Mouse (Mus musculus): ENCODE results near the gene Pofut1. TPM values are rescaled to one million over a fixed set of nuclear protein-coding genes. Genes with fewer than 3 reads are reported as not detected.

Gene Pofut1
- total RNA-seq, 1 experiment from 2014 or later, result 64.1 TPM

DNA sequence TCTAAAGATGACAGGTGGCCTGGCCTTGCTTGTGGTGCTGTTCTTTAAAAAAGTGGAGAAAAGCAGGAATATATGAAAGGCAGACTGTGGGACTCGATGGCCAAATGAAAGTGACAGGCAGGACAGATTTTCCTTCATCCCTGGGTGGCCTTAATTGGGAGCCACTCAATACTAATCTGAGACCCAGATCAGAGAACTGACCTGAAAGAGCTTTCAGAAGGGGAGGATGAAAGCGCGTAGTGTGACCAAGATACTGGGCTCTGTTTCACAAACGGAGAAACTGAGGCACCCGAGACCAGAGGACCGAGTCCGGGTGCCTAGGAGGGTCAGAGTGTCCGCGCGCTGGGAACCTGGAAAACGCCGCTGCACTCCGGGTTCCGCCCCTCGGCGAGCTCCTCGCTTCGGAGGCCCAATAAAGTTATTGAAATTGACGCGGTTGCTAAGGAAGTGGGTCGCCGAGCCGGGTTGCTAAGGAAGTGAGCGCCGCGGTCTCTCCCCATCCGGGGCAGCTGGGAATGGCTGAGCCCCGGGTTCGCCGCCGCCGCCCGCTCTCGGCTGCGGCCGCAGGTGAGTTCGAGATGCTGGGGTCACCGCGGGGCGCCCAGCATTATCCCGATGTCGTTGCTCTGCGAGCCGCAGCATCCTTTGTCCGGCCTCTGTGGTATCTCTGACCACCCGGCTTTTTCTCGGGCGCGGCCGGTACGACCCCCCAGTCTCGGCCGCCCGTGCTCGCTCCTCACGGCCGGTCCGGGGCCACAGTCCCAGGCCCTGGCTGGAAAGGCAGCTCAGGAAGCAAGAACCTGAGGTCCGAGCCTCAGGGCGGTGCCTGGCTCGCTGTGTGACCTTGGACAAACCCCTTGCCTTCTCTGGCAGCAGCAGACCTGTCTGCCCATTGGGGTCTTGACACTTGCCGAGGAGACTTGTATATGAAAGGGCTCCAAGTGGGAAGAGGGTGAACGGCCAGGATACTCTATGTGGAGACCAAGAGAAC, 49.9 kb downstream of the Pofut1 start, which contains the start of gene Kif3b:
TSS of gene Kif3b (plus strand) at position 476 of the 991 bp plus-strand sequence.
- peak; percentile 86 for DNase-seq

DNA sequence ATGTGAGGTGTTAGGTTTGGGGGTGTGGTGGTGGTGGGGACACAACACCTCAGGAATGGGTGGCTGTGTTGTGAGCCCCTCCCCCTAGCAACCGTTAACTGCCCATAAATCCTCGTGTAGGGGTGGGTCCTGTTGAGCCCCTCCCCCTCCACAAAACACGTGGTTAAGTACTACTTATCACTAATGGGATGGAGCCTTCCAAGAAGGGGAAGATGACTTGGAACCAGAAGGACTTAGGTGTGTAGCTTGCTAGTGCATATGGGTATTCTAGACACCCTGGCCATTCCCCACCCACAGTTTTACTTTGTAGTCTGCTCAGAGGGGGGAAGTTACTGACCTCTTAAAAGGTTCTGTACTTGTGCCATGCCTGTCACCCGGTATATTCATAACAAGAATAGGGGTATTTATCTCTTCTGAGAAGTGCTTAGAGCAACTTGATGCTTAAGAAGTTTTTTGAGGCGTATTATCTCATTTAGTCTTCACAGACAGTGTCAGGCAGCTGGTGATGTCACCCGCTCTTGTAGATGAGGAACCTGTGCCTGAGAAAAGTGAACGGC, 51.0 kb downstream of the Pofut1 start:
- DNase-seq, result no peak

DNA sequence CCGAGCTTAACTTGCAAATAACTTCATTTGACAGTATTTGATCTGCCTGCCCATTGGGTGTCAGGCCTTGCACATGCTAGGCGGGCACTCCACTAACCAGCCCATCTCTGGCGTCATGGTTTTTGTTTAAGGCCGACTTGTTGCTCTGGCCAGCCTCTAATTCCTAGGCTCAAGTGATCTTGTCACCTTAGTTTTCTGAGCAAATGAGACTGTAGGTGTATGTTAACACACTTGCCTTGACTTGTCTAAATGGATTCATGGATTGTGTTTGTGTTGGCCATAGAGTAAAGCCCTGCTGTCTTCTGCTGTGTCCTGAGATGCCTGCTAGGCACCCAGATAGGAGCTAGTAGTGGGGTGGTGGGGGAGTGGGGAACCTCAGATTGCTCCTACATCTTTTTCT, 53.9 kb downstream of the Pofut1 start:
- DNase-seq, result no peak

DNA sequence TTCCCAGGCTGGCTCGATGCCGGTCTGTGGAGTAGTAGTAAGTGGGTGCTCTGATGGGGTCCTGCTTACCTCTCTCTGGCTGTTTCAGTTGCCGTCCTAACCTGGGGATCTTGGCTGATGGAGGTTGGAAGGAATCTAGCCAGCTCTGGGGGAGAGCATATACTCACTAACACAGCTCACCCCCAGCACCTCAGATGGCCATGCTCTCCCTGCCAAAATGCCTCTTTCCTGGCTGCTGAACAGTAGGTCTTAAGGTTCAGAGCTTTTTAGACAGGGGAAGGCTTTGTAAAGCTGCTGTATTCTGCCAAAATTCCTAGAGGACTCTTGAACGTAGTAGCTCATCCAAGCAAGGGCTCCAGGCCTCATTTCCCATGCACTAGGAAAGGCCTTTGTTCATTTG, 56.4 kb downstream of the Pofut1 start:
- DNase-seq, result no peak

DNA sequence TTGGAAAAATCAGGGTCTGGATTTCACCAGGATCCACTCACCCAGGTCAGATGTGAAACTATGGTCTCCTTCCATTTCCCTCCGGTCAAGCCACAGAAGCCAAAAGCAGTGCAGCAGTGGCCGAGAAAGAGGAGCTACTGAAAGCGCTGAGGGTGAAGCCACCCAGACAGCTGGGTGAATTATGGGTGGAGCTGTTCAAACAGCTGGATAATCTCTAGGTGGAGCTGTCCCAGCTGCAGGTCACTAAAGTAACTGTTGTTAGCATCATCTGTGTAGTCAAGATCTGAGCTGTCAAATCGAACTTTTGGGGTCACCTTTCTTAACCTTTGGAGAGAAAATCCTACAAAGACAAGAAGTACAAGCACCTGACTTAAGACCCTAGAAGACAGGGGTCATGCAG, 57.1 kb downstream of the Pofut1 start:
- DNase-seq, result no peak

DNA sequence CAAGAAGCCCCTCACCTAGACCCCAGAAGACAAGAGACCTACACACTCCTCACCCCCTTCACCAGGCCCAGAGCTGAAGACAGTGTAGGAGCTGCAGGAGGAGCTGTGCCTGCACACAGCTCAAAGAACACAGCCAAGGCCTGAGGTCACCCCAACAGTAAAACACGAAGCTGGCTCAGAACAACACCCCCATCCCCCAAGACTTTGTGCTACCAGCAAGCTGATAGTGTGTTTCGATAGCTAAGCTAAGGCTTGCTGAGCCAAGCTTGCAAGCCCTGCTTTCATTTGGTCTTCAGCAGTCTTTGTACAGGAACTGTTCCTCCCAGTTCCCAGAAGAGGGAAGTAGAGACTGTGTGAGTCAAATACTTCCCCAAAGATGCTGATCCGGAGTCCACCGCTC, 57.5 kb downstream of the Pofut1 start:
- DNase-seq, result no peak

DNA sequence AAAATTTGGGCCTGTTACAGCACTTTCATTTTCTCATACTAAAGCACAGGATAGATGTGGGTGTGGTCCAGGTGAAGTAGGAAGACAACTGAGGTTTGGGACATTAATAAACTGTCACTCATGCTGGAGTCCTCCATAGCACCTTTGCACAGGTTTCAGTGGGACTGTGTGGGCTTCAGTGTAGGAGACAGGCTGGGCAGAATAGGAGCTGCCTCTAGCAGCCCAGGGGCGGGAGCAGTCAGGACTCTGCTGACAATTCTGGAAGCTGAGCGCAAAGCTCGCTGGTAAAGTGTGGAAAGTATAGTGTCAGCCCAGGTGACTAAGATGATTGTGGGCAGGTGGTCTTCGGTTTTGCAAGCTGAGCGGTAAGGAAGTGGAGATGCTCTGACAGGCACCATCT, 59.8 kb downstream of the Pofut1 start:
- no peak for DNase-seq

DNA sequence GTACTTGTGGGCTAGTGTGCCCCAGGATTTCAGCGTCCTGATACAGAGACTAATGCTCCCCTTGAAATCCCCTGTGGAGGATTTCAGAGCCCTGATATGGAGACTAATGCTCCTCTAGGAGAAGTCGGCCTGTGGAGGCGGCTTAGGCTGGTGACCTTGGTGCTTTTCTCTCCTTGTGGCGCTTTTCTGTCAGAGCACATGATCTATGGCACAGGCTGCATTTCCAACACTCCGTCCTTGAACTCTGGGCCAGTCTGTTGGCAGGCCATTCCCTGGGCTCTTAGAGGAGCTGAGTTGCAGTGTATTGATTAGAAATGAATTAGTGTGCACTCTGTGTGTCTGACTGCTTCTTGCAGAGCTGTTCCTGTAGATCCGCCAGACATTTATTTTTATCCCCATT, 63.9 kb downstream of the Pofut1 start:
- peak; percentile 71 for DNase-seq

DNA sequence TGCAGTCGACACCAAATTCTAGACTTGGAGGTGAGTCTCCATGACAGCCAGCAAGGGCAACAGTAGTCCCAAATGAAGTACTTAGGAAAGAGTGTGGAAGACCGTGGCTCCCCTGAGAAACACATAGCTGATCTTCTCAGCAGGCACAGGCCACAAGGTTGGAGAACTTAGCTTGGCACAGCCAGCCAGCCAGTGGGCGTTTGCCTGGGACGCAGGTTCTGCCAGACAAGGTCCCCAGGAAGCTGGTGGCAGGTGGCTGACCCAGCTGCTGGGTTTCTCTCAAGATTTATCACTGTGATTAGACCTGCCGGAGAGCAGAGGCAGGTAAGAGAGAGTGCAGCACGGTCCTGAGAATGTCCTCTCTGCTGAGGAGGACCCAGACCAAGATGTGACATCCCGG, 67.3 kb downstream of the Pofut1 start:
- DNase-seq, result no peak

DNA sequence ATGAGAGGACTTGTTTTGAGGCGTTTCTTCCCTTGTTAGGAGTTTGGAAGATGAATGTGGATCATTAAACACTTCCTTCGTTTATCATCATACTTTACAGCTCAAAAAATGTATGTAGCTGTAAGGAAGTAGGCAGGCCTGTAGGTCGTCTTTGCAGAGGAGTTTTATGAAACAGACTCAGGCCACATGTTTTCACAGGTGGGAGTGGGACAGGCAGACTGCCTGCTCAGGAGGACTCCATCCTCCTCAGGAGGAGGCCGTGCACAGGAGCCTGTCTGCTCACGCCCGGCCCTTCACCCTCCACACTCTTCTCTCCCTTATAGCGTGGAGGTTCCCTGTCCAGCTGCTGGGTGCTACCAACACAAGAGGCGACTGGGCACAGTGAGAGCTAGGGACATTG, 67.8 kb downstream of the Pofut1 start:
- DNase-seq, result no peak

DNA sequence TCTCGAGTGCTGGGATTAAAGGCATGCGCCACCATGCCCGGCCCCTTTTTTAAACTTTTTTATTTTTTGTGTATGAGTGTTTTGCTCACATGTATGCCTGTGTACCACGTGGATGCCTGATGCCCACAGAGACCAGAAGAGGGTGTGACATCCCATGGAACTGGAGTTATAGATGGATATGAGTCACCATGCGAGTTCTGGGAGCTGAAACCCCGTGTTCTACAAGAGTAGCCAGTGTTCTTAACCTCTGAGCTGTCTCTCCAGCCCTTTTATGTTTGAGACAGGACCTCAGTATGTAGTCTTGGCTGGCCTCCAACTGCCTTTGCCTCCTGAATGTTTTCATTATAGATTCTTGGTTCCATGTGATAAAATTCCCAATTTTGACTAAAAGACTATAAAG, 68.9 kb downstream of the Pofut1 start:
- DNase-seq, result no peak

DNA sequence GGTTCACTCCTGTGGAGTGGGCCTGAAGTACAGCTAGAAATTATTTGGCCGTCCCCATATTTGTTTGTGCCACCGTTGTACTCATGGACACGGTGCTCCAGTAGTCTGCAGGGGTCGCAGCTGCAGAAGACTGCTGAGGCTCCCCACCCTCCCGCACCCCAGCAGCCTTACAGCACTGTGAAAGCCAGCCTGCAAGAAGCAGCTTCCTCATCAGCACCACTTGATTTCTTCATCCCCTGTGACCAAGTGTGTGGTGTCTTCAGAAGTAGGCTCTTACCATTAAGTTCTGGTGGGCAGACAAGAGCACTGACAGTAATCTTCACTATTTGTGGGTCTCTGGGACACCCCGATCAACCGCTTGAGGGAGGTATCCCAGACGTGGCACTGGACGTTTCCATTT, 71.6 kb downstream of the Pofut1 start:
- no peak for DNase-seq

DNA sequence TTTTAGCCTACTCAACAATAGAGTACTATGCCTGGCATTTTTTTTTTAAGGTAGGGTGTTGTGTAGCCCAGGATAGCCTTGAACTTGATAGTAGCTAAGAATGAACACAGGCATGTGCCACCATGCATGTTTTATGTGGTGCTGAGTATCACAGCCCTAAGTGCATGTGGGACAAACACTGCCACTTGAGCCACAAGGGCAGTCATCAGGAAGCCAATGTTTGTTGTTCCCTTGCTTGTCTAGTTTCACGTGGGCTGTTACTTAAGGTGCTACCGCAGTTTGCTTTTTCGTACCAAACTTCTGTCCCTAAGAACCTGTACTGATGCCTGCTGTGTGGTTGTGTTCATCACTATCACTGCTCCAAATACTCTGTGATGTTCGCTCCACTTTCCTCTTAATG, 77.1 kb downstream of the Pofut1 start:
- no peak for DNase-seq

DNA sequence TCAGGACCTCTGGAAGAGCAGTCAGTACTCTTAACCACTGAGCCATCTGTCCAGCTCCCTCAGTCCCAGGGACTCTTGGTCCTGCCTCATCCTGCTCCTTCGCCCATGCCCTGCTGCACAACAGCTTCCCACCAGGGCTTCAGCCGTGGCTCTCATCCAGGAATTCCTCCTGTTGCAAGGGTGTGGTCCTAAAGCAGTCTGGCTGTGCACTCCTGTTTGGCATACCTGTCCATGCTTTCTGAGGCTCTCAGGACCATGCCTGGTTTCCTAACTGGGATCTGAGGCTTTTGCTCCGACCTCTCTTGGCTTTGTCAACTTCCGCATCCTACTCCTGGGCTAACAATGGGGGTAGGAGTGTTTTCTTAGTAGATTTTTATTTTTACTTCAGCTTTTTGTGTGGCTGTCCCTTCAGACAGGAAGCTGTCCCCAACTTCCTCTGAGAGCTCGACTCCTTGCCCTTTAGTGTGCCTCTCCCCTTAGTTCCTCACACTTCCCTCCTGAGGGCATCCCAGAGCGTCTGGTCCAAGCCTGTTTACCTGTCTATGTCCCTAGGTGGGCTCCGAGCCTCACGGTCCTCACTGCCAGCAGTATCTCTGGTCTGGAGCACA, 77.8 kb downstream of the Pofut1 start:
- no peak for DNase-seq

Other genes with a start within 250 kb of the Pofut1 start
- gene Pdrg1, start 226.1 kb upstream of the Pofut1 start, total RNA-seq (2021), result 163 and 187 TPM in 2 replicates
- gene Xkr7, start 209.7 kb upstream of the Pofut1 start, total RNA-seq (2021), result 0.57 and 1.4 TPM in 2 replicates
- 13.6 and 16.0 TPM in 2 replicates for gene Ccm2l, start 175.6 kb upstream of the Pofut1 start, total RNA-seq (2021)
- gene Hck, start 133.1 kb upstream of the Pofut1 start, total RNA-seq (2021), result 1.7 and 1.9 TPM in 2 replicates
- 112 and 119 TPM in 2 replicates for gene Tm9sf4, start 80.2 kb upstream of the Pofut1 start, total RNA-seq (2021)
- 2.5 and 3.9 TPM in 2 replicates for gene Tspyl3, start 16.1 kb upstream of the Pofut1 start, total RNA-seq (2021)
- 10.7 and 12.0 TPM in 2 replicates for gene Plagl2, start 107 bp upstream of the Pofut1 start, total RNA-seq (2021)
- gene Kif3b, start 49.9 kb downstream of the Pofut1 start, total RNA-seq (2021), result 31.8 and 34.4 TPM in 2 replicates
- 32.4 and 38.4 TPM in 2 replicates for gene Asxl1, start 104.3 kb downstream of the Pofut1 start, total RNA-seq (2021)